Mouse (Mus musculus) kidney, embryonic 14.5 days (tissue): ENCODE data around the gene Rpgrip1. TPM values are rescaled to one million over a fixed set of nuclear protein-coding genes. Genes with fewer than 3 reads are reported as not detected.

ENCODE experiments used
- ATAC-seq: fragments of 200-750 bp; cut with Nextera tagmentation; 2 replicates; pipeline ENCODE4 v1.8.0; 2017; ENCODE audit warnings: moderate number of reproducible peaks, mild to moderate bottlenecking, moderate TSS enrichment, moderate library complexity; ENCODE audit not compliant: low FRiP score, low TSS enrichment
- H3K27ac ChIP-seq: fragments of 300-500 bp; sonication (generic); 2 replicates; pipeline ENCODE4 v1.5.1; 2014; ENCODE audit warnings: low read depth, mild to moderate bottlenecking, low read length, moderate library complexity, mixed read lengths
- H3K27me3 ChIP-seq: fragments of 300-500 bp; sonication (generic); 2 replicates; pipeline ENCODE4 v1.6.1; 2014; ENCODE audit warnings: mild to moderate bottlenecking, low read length; ENCODE audit not compliant: control insufficient read depth, insufficient read depth
- H3K36me3 ChIP-seq: fragments of 300-500 bp; sonication (generic); 2 replicates; pipeline ENCODE4 v1.6.1; 2014; ENCODE audit warnings: low read length, mixed read lengths; ENCODE audit not compliant: control insufficient read depth, insufficient read depth
- H3K4me1 ChIP-seq: fragments of 300-500 bp; sonication (generic); 2 replicates; pipeline ENCODE4 v1.6.1; 2014; ENCODE audit warnings: low read length, mixed read lengths; ENCODE audit not compliant: control insufficient read depth, insufficient read depth
- H3K4me2 ChIP-seq: fragments of 300-500 bp; sonication (generic); replicated peaks from 2 replicates; pipeline ENCODE4 v1.6.1; 2014; ENCODE audit warnings: low read depth, mild to moderate bottlenecking, low read length
- H3K4me3 ChIP-seq: fragments of 300-500 bp; sonication (generic); 2 replicates; pipeline ENCODE4 v1.5.1; 2014; ENCODE audit warnings: mild to moderate bottlenecking, low read length
- H3K9ac ChIP-seq: fragments of 300-500 bp; sonication (generic); 2 replicates; pipeline ENCODE4 v1.6.1; 2014; ENCODE audit warnings: low read depth, mild to moderate bottlenecking, low read length, moderate library complexity
- H3K9me3 ChIP-seq: fragments of 300-500 bp; sonication (generic); 2 replicates; pipeline ENCODE4 v1.6.1; 2016; ENCODE audit warnings: low read length; ENCODE audit not compliant: control insufficient read depth
- WGBS: fragments of 180-500 bp; shearing (Covaris S2); extraction: QIAGEN DNeasy Blood & Tissue Kit; methylation state at CpG from one replicate; pipeline ENCODE4 v1.1.7; 2014; 5-methylcytosine and 5-hydroxymethylcytosine counted together
- polyA plus RNA-seq: library from polyadenylated mRNA; unstranded; fragments of >200 nt; fragmentation: Nextera tagmentation; extraction: Ambion mirVana; gene quantifications from 2 replicates; pipeline ENCODE4 v1.2.1, GENCODE M21; 2014

Gene Rpgrip1
- polyA plus RNA-seq, 1 experiment from 2014 or later = 76.5 TPM

GRCm38 (mm10) chr14:52199412-52199811, 88.9 kb downstream of the Rpgrip1 start:
- Histone ChIP-seq H3K9ac (no peak overlapping the region), H3K27me3 (no peaks in the 10 kb centered on the region), H3K9me3 (no peaks in the 10 kb centered on the region), H3K4me3 (no peak overlapping the region), H3K4me1 (peaks cover 16% of the 10 kb centered on the region), H3K27ac (no peak overlapping the region), H3K36me3 (peaks cover 57% of the 10 kb centered on the region), H3K4me2 (no peak overlapping the region)
- no peak for ATAC-seq
- 93% methylated on average over 4 of the region's 4 CpGs for WGBS

Other genes with a start within 250 kb of the Rpgrip1 start
- gene Mettl17, start 225.9 kb upstream of the Rpgrip1 start, polyA plus RNA-seq = 42.3 and 56.6 TPM in 2 replicates
- gene Slc39a2, start 217.8 kb upstream of the Rpgrip1 start, polyA plus RNA-seq = 0.18 and 0.33 TPM in 2 replicates
- 13.0 and 13.7 TPM in 2 replicates for gene Ndrg2, start 196.5 kb upstream of the Rpgrip1 start, polyA plus RNA-seq
- not detected in 2 replicates for gene Tppp2, start 192.3 kb upstream of the Rpgrip1 start, polyA plus RNA-seq
- gene Rnase13, start 187.9 kb upstream of the Rpgrip1 start, polyA plus RNA-seq = not detected in 2 replicates
- gene Arhgef40, start 126.0 kb upstream of the Rpgrip1 start, polyA plus RNA-seq = 72.4 and 74.9 TPM in 2 replicates
- 0.57 and 1.1 TPM in 2 replicates for gene Tmem253, start 95.0 kb upstream of the Rpgrip1 start, polyA plus RNA-seq
- gene Zfp219, start 90.0 kb upstream of the Rpgrip1 start, polyA plus RNA-seq = 44.5 and 45.5 TPM in 2 replicates
- gene Olfr221, start 68.2 kb upstream of the Rpgrip1 start, polyA plus RNA-seq = not detected in 2 replicates
- gene Hnrnpc, start 6.7 kb upstream of the Rpgrip1 start, polyA plus RNA-seq = 718 and 725 TPM in 2 replicates
- 55.1 and 111 TPM in 2 replicates for gene Supt16, start 86.7 kb downstream of the Rpgrip1 start, polyA plus RNA-seq
- 48.6 and 57.1 TPM in 2 replicates for gene Chd8, start 147.1 kb downstream of the Rpgrip1 start, polyA plus RNA-seq
- gene Tox4, start 168.4 kb downstream of the Rpgrip1 start, polyA plus RNA-seq = 34.9 and 54.7 TPM in 2 replicates
- gene Rab2b, start 168.8 kb downstream of the Rpgrip1 start, polyA plus RNA-seq = 20.6 and 22.6 TPM in 2 replicates
- 40.3 and 53.7 TPM in 2 replicates for gene Mettl3, start 194.4 kb downstream of the Rpgrip1 start, polyA plus RNA-seq
- 20.4 and 46.2 TPM in 2 replicates for gene Sall2, start 218.1 kb downstream of the Rpgrip1 start, polyA plus RNA-seq
- gene Olfr1513, start 245.7 kb downstream of the Rpgrip1 start, polyA plus RNA-seq = not detected in 2 replicates